8 mouse cellular contexts compared by ENCODE assay signal in genomic region chr2:174472818-174473549, GRCm38 (mm10). TPM values are rescaled to one million over a fixed set of nuclear protein-coding genes. Genes with fewer than 3 reads are reported as not detected.
DNase-seq lines count a peak whose midpoint lies in the region; ATAC-seq lines count a peak whose summit lies in the region.

TSS of gene Prelid3b (minus strand) at chr2:174473081.

- ATAC-seq in megakaryocyte progenitor cell, adult 5-6 weeks (replicated peaks; ENCODE audit: poor library complexity) = peak; percentile 76

- DNase-seq in adipocyte (ENCODE audit: low spot score) = peak; percentile 100
- DNase-seq in embryo, embryonic 10 days (ENCODE audit: low spot score) = peak; percentile 98
- DNase-seq in gastrocnemius, postnatal 10 days = peak; percentile 100
- peak; percentile 100 for DNase-seq in induced T-regulatory cell, adult 2 months (ENCODE audit: low read depth)
- DNase-seq in left cerebral cortex, adult 9 months (ENCODE audit: low spot score in 2 of 2) = peak; percentile 96 to 99
- DNase-seq in right cerebral cortex, postnatal 14 days = peak; percentile 100
- peak; percentile 98 to 99 for DNase-seq in urinary bladder, postnatal 36 days (ENCODE audit: low spot score in 2 of 2)

RNA-seq across cellular contexts. Expression of gene Prelid3b, which starts in this region (rescaled TPM):
- 10 to 100 TPM; 55.8 to 56.1 TPM for total RNA-seq in gastrocnemius, postnatal 10 days (2021)
- total RNA-seq in megakaryocyte progenitor cell, adult 5-6 weeks (2015) = 85.8 and 87.2 TPM in 2 replicates
- 145 and 157 TPM in 2 replicates for total RNA-seq in megakaryocyte progenitor cell, adult 5-6 weeks (2017)

Comparison
In these comparisons a context has a peak if more than half of its experiments do, and no peak if none do; other contexts are left out.
1. Peak in every context shown above with its lines: DNase-seq and ATAC-seq.